Mouse (Mus musculus): ENCODE data around the gene Nmnat2. TPM values are rescaled to one million over a fixed set of nuclear protein-coding genes. Genes with fewer than 3 reads are reported as not detected.

Nmnat2 gene
- total and polyA plus RNA-seq, 3 experiments: 1.3 to 2.8 TPM; not detected in 1

GRCm38 (mm10) chr1:153136647-153137046 is 181.9 kb downstream of the Nmnat2 start:
- no peak for DNase-seq (ENCODE audit: low read depth, low spot score)
- peaks cover 0 to 22% of the 10 kb centered on the region in 2 experiments; a peak in 2 of 4 replicates for H3K4me1 ChIP-seq (ENCODE audit: control insufficient read depth in 1 of 2, insufficient read depth in 2 of 2, low read length in 2 of 2)
- no peaks in the 10 kb centered on the region for H3K79me2 ChIP-seq (ENCODE audit: control insufficient read depth, insufficient read depth, low read length, poor library complexity)
- no peak overlapping the region for H3K27ac ChIP-seq (ENCODE audit: control insufficient read depth, low read depth, low read length)
- peaks cover 0 to 7% of the 10 kb centered on the region in 2 experiments; a peak in 2 of 4 replicates for H3K36me3 ChIP-seq (ENCODE audit: control insufficient read depth in 1 of 2, insufficient read depth in 2 of 2, low read length in 2 of 2)
- H3K9ac ChIP-seq (ENCODE audit: control insufficient read depth, low read depth, low read length, poor library complexity, severe bottlenecking): no peak overlapping the region
- no peaks in the 10 kb centered on the region for H3K9me3 ChIP-seq (replicated peaks; ENCODE audit: insufficient read depth, low read length)
- TF ChIP-seq JUND (IDR thresholded peaks at IDR 0.05; ENCODE audit: low read depth, low read length): no peak
- TF ChIP-seq MXI1 (IDR thresholded peaks at IDR 0.05; ENCODE audit: low read depth, low read length): no peak
- no peak for TF ChIP-seq USF1 (IDR thresholded peaks at IDR 0.05; ENCODE audit: low read depth, low read length)
- no peak for TF ChIP-seq CTCF (IDR thresholded peaks at IDR 0.05 in 2 of 3, conservative IDR thresholded peaks at IDR 0.05 in 1 of 3; ENCODE audit: control insufficient read depth in 1 of 3, insufficient read depth in 1 of 3, low read depth in 2 of 3, low read length in 3 of 3, poor library complexity in 1 of 3, severe bottlenecking in 1 of 3)
- TF ChIP-seq EP300 (IDR thresholded peaks at IDR 0.05; ENCODE audit: low read depth in 1 of 2, low read length in 2 of 2): no peak
- TF ChIP-seq MAFK (IDR thresholded peaks at IDR 0.05; ENCODE audit: borderline replicate concordance, low read depth, low read length): no peak
- TF ChIP-seq UBTF (IDR thresholded peaks at IDR 0.05; ENCODE audit: borderline replicate concordance, insufficient read depth, low read depth, low read length): no peak
- H3K27me3 ChIP-seq (ENCODE audit: control insufficient read depth in 1 of 2, insufficient read depth in 2 of 2, low read length in 2 of 2): no peaks in the 10 kb centered on the region
- H3K4me3 ChIP-seq (ENCODE audit: control insufficient read depth in 1 of 2, insufficient read depth in 1 of 2, low read depth in 2 of 2, low read length in 2 of 2): no peak overlapping the region

- H3K4me1 ChIP-seq (ENCODE audit: control insufficient read depth in 1 of 2, insufficient read depth in 2 of 2, low read length in 2 of 2): peaks cover 0 to 22% of the 10 kb centered on the region in 2 experiments; a peak in 2 of 4 replicates
- no peaks in the 10 kb centered on the region for H3K9me3 ChIP-seq (replicated peaks; ENCODE audit: insufficient read depth, low read length)
- TF ChIP-seq POLR2AphosphoS2 (IDR thresholded peaks at IDR 0.05; ENCODE audit: low read length): no peak
- no peak for TF ChIP-seq HCFC1 (IDR thresholded peaks at IDR 0.05; ENCODE audit: low read depth, low read length)
- no peak for TF ChIP-seq MYC (IDR thresholded peaks at IDR 0.05; ENCODE audit: low read depth, low read length)
- no peak for TF ChIP-seq POLR2AphosphoS5 (IDR thresholded peaks at IDR 0.05; ENCODE audit: borderline replicate concordance, low read depth, low read length)
- TF ChIP-seq TAL1 (IDR thresholded peaks at IDR 0.05; ENCODE audit: low read length): no peak
- no peak for TF ChIP-seq SIN3A (IDR thresholded peaks at IDR 0.05; ENCODE audit: low read length)
- no peak for TF ChIP-seq GATA1 (IDR thresholded peaks at IDR 0.05; ENCODE audit: low read depth, low read length)
- TF ChIP-seq MAX (IDR thresholded peaks at IDR 0.05; ENCODE audit: low read length): no peak
- no peak for TF ChIP-seq ZC3H11A (IDR thresholded peaks at IDR 0.05; ENCODE audit: low read depth, low read length)
- no peak for TF ChIP-seq MAFK (IDR thresholded peaks at IDR 0.05; ENCODE audit: borderline replicate concordance, low read depth, low read length)
- no peak for TF ChIP-seq RCOR1 (IDR thresholded peaks at IDR 0.05; ENCODE audit: low read depth, low read length)
- TF ChIP-seq USF1 (IDR thresholded peaks at IDR 0.05; ENCODE audit: low read depth, low read length): no peak
- no peak for TF ChIP-seq MXI1 (IDR thresholded peaks at IDR 0.05; ENCODE audit: low read depth, low read length)
- TF ChIP-seq ELF1 (IDR thresholded peaks at IDR 0.05; ENCODE audit: low read depth, low read length): no peak
- no peak for TF ChIP-seq ZMIZ1 (IDR thresholded peaks at IDR 0.05; ENCODE audit: low read depth, low read length)
- no peak for TF ChIP-seq CHD1 (IDR thresholded peaks at IDR 0.05; ENCODE audit: low read depth, low read length)
- no peak for TF ChIP-seq NELFE (IDR thresholded peaks at IDR 0.05; ENCODE audit: low read depth, low read length)
- no peak overlapping the region for H3K27ac ChIP-seq (ENCODE audit: control insufficient read depth, low read depth, low read length)
- peaks cover 0 to 7% of the 10 kb centered on the region in 2 experiments; a peak in 2 of 4 replicates for H3K36me3 ChIP-seq (ENCODE audit: control insufficient read depth in 1 of 2, insufficient read depth in 2 of 2, low read length in 2 of 2)
- no peaks in the 10 kb centered on the region for H3K79me2 ChIP-seq (ENCODE audit: control insufficient read depth, insufficient read depth, low read length, poor library complexity)
- no peaks in the 10 kb centered on the region for H3K27me3 ChIP-seq (ENCODE audit: control insufficient read depth in 1 of 2, insufficient read depth in 2 of 2, low read length in 2 of 2)
- no peak overlapping the region for H3K4me3 ChIP-seq (ENCODE audit: control insufficient read depth in 1 of 2, insufficient read depth in 1 of 2, low read depth in 2 of 2, low read length in 2 of 2)
- no peak for DNase-seq (ENCODE audit: low read depth, low spot score)
- H3K9ac ChIP-seq (ENCODE audit: control insufficient read depth, low read depth, low read length, poor library complexity, severe bottlenecking): no peak overlapping the region
Measured at GRCm38 (mm10) chr1:153138486-153138885, 183.7 kb downstream of the Nmnat2 start.

Data from MEL (cell line).